Mouse (Mus musculus): ENCODE data around the gene Adamts13. TPM values are rescaled to one million over a fixed set of nuclear protein-coding genes. Genes with fewer than 3 reads are reported as not detected.

Adamts13 gene
- polyA plus RNA-seq, 1 experiment from 2014 or later, result not detected

DNA sequence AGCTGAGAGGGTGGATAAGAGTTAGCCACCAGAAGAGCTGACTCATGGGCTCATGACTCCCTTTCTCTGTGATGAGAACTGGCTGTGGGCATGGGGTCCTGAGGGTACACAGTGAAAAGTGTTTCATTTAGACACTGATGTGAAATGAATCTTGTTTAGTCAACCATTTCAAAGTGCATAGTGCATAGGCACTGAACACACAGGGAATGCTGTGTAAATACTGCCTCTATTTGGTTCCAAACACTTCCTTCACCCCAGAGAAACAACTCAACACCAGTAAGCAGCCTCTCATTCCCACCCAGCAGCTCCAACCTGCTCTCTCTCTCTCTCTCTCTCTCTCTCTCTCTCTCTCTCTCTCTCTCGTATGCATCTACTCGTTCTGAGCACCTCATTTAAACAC lies 11.0 kb downstream of the Adamts13 start:
- Histone ChIP-seq H3K4me2 (no peak overlapping the region), H3K4me3 (no peak overlapping the region), H3K27ac (no peak overlapping the region), H3K27me3 (no peaks in the 10 kb centered on the region), H3K4me1 (no peaks in the 10 kb centered on the region), H3K36me3 (no peaks in the 10 kb centered on the region), H3K9ac (no peak overlapping the region), H3K9me3 (no peaks in the 10 kb centered on the region)
- WGBS, result 69% methylated on average over 2 of the region's 2 CpGs
- ATAC-seq (ENCODE audit: insufficient number of reproducible peaks, low FRiP score, low TSS enrichment, low read depth), result no peak

DNA sequence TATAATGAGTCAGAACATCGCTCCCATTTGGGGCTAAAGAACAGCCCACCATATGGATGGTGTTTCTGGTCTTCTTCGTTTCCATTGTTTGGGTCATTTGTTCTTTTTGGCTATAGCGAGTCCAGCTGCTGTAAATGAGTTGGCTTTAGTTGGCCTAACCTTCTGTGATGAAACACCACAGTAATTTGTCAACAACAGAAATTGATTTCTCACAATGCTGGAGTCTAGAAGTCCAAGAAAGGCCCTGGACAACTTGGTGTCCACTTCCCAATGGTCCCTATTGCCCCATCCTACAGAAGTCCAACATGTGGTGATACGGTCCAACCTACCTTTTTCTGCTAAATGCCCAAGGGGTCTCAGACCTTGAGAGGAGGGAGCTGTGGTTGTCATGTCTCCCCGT lies 11.4 kb downstream of the Adamts13 start:
- WGBS, result 88% methylated on average over 5 of the region's 5 CpGs
- no peak overlapping the region for H3K4me2 ChIP-seq
- no peak overlapping the region for H3K9ac ChIP-seq

DNA sequence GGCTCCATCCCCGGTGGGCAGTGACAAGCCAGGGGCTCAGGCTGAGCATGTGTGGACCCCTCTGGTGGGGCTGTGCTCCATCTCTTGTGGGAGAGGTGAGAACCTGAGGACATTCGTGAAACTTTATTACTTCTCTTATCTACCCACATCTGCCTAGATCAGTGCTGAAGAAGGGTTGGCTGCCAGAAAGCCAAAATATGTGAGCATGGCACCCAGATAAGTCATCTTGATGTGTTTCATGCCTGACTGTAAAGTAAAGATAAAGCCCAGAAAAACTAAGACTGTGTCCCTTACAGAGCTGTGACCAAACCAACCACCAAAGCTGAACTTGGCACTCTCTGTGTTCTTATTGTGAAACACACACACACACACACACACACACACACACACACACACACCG lies 20.7 kb downstream of the Adamts13 start:
- no peak overlapping the region for H3K4me3 ChIP-seq
- H3K4me1 ChIP-seq, result no peaks in the 10 kb centered on the region
- H3K4me2 ChIP-seq, result no peak overlapping the region
- no peak overlapping the region for H3K27ac ChIP-seq
- no peak for ATAC-seq (ENCODE audit: insufficient number of reproducible peaks, low FRiP score, low TSS enrichment, low read depth)
- H3K27me3 ChIP-seq, result no peaks in the 10 kb centered on the region
- no peaks in the 10 kb centered on the region for H3K36me3 ChIP-seq
- H3K9me3 ChIP-seq, result no peaks in the 10 kb centered on the region
- WGBS, result 74% methylated on average over 3 of the region's 3 CpGs
- no peak overlapping the region for H3K9ac ChIP-seq

More for the DNA sequence above, 11.4 kb downstream of the Adamts13 start:
- Histone ChIP-seq H3K36me3 (no peaks in the 10 kb centered on the region), H3K4me3 (no peak overlapping the region), H3K9me3 (no peaks in the 10 kb centered on the region), H3K27ac (no peak overlapping the region), H3K27me3 (no peaks in the 10 kb centered on the region), H3K4me1 (no peaks in the 10 kb centered on the region)
- ATAC-seq (ENCODE audit: insufficient number of reproducible peaks, low FRiP score, low TSS enrichment, low read depth), result no peak

DNA sequence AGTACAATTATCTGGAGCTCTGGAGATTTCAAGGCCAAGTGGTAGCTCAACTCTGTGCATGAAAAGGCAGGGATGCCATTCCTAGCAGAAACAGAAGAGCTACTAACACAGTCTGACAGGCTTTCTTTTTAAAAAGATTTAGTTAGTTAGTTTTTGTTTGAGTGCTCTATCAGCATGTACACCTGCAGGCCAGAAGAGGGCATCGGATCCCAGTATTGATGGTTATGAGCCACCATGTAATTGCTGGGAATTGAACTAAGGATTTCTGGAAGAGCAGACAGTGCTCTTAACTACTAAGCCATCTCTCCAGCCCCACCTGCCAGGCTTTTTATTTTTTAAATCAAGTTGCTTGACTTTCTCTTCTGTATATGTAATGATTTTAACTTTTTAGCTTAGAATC lies 24.3 kb downstream of the Adamts13 start:
- H3K27ac ChIP-seq, result no peak overlapping the region
- 72% methylated on average over 1 of the region's 1 CpGs for WGBS
- H3K4me1 ChIP-seq, result no peaks in the 10 kb centered on the region
- no peaks in the 10 kb centered on the region for H3K9me3 ChIP-seq
- H3K36me3 ChIP-seq, result no peaks in the 10 kb centered on the region
- H3K27me3 ChIP-seq, result no peaks in the 10 kb centered on the region
- no peak overlapping the region for H3K4me2 ChIP-seq
- H3K4me3 ChIP-seq, result no peak overlapping the region
- no peak for ATAC-seq (ENCODE audit: insufficient number of reproducible peaks, low FRiP score, low TSS enrichment, low read depth)
- no peak overlapping the region for H3K9ac ChIP-seq

DNA sequence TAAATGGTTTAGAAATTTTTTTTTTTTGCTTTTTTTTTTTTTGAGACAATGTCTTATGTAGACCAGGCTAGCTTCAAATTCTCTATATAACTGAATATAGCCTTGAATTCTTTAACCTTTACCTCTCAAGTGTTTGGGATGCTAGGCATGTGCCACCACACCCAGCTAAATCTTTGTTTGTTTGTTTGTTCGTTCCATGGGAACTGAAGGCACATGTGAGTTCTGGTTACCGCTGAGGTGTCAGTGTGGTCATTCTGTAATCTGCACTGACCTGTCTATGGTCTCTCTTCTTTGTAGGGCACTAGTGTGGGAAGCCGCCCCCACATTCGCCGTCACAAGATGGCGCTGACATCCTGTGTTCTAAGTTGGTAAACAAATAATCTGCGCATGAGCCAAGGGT lies 24.8 kb downstream of the Adamts13 start:
- 86% methylated on average over 7 of the region's 7 CpGs for WGBS
- H3K4me3 ChIP-seq, result no peak overlapping the region
- H3K27me3 ChIP-seq, result no peaks in the 10 kb centered on the region
- H3K4me1 ChIP-seq, result no peaks in the 10 kb centered on the region
- H3K9ac ChIP-seq, result no peak overlapping the region
- H3K36me3 ChIP-seq, result no peaks in the 10 kb centered on the region
- no peak overlapping the region for H3K4me2 ChIP-seq
- H3K27ac ChIP-seq, result no peak overlapping the region
- no peaks in the 10 kb centered on the region for H3K9me3 ChIP-seq
- ATAC-seq (ENCODE audit: insufficient number of reproducible peaks, low FRiP score, low TSS enrichment, low read depth), result no peak

DNA sequence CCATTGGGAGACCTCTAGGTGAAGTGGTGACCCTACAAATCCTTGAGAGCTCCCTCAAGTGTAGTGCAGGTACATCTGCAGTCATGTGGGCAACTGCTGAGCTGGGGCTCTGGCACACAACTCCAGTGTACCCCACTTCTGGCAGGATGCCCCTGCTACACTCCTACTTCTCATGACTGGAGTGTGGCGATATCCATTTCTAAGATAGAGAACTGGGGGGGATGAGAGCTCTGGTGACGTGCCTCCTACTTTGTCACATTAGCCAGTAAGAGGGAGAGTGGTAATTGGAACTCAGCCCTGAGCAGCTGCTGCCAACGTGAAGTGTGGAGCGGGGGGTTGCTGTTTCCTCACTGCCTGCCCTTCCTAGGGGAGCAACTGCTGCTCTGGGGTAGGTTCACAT lies 33.0 kb downstream of the Adamts13 start:
- H3K36me3 ChIP-seq, result no peaks in the 10 kb centered on the region
- no peak for ATAC-seq (ENCODE audit: insufficient number of reproducible peaks, low FRiP score, low TSS enrichment, low read depth)
- no peaks in the 10 kb centered on the region for H3K9me3 ChIP-seq
- no peak overlapping the region for H3K4me2 ChIP-seq
- no peak overlapping the region for H3K9ac ChIP-seq
- no peak overlapping the region for H3K27ac ChIP-seq
- H3K27me3 ChIP-seq, result no peaks in the 10 kb centered on the region
- H3K4me3 ChIP-seq, result no peak overlapping the region
- H3K4me1 ChIP-seq, result peaks cover 17% of the 10 kb centered on the region
- WGBS, result 64% methylated on average over 4 of the region's 4 CpGs

DNA sequence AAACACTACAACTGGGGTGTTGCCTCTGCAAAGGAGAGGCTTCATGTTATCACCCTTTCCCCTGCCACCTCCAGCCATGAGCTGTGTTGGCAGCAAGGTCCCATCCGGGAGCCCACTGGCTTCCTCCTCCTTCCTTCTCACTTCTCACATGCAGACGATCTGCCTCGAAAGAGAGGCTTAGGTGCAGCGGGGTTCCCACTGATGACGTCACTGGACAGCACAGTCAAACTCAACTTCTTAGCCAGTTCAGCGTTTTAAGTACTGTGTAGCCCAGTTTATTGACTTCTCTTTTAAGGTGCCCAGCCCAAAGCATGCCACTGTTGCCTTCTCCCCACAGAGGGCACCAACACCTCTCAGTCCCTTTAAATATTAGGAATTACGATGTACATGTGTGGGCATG lies 34.5 kb downstream of the Adamts13 start:
- no peak overlapping the region for H3K27ac ChIP-seq
- no peak overlapping the region for H3K9ac ChIP-seq
- 61% methylated on average over 7 of the region's 7 CpGs for WGBS
- no peaks in the 10 kb centered on the region for H3K27me3 ChIP-seq
- H3K4me2 ChIP-seq, result no peak overlapping the region
- H3K4me3 ChIP-seq, result no peak overlapping the region
- H3K36me3 ChIP-seq, result no peaks in the 10 kb centered on the region
- no peak for ATAC-seq (ENCODE audit: insufficient number of reproducible peaks, low FRiP score, low TSS enrichment, low read depth)
- H3K4me1 ChIP-seq, result peaks cover 23% of the 10 kb centered on the region
- H3K9me3 ChIP-seq, result no peaks in the 10 kb centered on the region

DNA sequence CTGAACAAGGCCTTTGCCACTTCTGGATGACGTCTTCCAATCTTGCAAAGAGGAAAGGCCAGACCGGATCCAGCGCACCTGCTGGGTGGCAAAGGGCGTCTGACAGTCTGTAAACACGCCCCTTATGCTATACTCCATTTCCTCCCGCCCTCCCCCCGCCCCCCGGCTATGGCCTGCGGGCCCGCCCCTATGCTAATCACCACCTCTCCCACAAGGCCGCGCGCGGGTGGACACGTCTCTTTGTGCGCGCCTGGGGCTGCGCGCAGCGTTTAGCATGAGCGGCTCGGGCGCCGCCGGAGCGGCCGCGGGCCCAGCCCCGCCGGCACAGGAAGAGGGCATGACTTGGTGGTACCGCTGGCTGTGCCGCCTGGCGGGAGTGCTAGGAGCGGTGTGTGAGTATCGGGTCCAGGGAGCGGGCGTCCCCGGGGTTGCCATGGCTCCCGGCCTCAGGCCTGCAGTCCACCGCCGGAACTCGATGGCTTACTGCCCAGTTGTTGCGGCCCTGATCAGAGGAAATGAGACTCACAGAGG lies 36.6 kb downstream of the Adamts13 start, which contains the start of gene Cacfd1:
Cacfd1 (plus strand) TSS at position 213 of the 531 bp plus-strand sequence.
- H3K4me3 ChIP-seq, result peak within 1 kb of the TSS; percentile 68
- peak; percentile 93 for ATAC-seq (ENCODE audit: insufficient number of reproducible peaks, low FRiP score, low TSS enrichment, low read depth)
- peaks cover 16% of the 10 kb centered on the region for H3K36me3 ChIP-seq
- H3K27ac ChIP-seq, result peak within 1 kb of the TSS; percentile 88
- no peaks in the 10 kb centered on the region for H3K9me3 ChIP-seq
- peaks cover 23% of the 10 kb centered on the region for H3K4me1 ChIP-seq
- H3K9ac ChIP-seq, result peak within 1 kb of the TSS; percentile 89
- WGBS, result 0% methylated on average over 42 of the region's 43 CpGs
- H3K4me2 ChIP-seq, result peak within 1 kb of the TSS; percentile 65
- no peaks in the 10 kb centered on the region for H3K27me3 ChIP-seq

DNA sequence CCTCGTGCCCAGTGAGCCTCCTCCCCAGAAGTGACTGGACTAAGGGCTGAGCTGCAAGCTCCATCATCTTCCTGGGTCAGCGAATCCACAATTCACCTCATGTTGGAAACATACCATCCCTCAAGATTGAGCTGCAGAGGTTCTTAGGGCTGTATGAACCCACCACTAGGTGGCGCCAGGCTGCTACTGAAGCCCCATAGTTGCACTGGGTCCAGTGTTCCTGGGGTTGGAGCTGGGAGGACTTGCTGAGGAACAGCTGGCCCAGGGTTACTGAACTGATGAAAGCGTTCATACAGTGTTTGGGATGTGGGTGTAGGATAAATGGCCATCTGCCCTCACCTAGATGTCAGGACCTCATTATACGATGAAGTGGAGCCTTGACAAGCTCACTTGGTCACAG lies 44.6 kb downstream of the Adamts13 start:
- no peak for ATAC-seq (ENCODE audit: insufficient number of reproducible peaks, low FRiP score, low TSS enrichment, low read depth)
- Histone ChIP-seq H3K4me3 (no peak overlapping the region), H3K27ac (no peak overlapping the region), H3K36me3 (peaks cover 72% of the 10 kb centered on the region), H3K9me3 (no peaks in the 10 kb centered on the region), H3K4me2 (no peak overlapping the region), H3K4me1 (no peaks in the 10 kb centered on the region; the same call in 1 of the 2 replicates), H3K9ac (no peak overlapping the region), H3K27me3 (no peaks in the 10 kb centered on the region)
- WGBS, result 57% methylated on average over 5 of the region's 5 CpGs

DNA sequence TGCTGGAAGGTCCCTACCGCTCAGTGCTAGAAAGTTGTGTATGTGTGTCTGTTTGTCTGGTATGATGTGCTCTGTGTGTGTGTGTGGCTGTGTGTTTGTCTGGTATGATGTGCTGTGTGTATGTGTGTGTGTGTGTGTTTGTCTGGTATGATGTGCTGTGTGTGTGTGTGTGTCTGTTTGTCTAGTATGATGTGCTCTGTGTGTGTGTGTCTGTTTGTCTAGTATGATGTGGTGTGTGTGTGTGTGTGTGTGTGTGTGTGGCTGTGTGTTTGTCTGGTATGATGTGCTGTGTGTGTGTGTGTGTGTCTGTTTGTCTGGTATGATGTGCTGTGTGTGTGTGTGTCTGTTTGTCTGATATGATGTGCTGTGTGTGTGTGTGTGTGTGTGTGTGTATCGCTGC lies 46.3 kb downstream of the Adamts13 start:
- 89% methylated on average over 2 of the region's 2 CpGs for WGBS

DNA sequence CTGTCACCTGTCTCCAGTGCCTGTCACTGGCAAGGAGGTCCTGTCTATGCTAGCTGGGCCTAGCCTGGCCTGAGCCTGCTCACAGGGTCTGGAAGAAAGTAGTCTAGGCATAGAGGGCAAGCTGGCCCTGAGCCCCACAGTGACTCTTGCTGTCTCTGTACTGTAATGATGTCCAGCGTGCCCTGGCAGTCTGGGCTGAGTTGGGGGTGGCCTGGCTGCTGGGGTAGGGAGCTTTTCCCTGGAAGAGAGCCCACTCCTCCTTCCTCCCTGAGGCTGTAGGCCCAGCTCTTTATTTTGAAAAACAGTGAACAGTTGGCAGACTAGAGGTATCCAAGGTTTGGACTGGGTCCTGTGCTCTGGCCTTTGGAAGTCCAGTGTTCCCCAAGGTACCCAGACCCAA lies 47.9 kb downstream of the Adamts13 start:
- H3K27ac ChIP-seq, result no peak overlapping the region
- no peaks in the 10 kb centered on the region; the same call in 1 of the 2 replicates for H3K4me1 ChIP-seq
- H3K4me3 ChIP-seq, result no peak overlapping the region
- no peaks in the 10 kb centered on the region for H3K27me3 ChIP-seq
- H3K9ac ChIP-seq, result no peak overlapping the region
- no peak overlapping the region for H3K4me2 ChIP-seq
- H3K36me3 ChIP-seq, result peaks cover 43% of the 10 kb centered on the region
- ATAC-seq (ENCODE audit: insufficient number of reproducible peaks, low FRiP score, low TSS enrichment, low read depth), result no peak
- H3K9me3 ChIP-seq, result no peaks in the 10 kb centered on the region
- WGBS, result 81% methylated on average over 1 of the region's 1 CpGs

More for the DNA sequence above, 46.3 kb downstream of the Adamts13 start:
- no peak overlapping the region for H3K27ac ChIP-seq
- H3K27me3 ChIP-seq, result no peaks in the 10 kb centered on the region
- no peak overlapping the region for H3K9ac ChIP-seq
- H3K4me2 ChIP-seq, result no peak overlapping the region
- peaks cover 59% of the 10 kb centered on the region for H3K36me3 ChIP-seq
- no peaks in the 10 kb centered on the region; the same call in 1 of the 2 replicates for H3K4me1 ChIP-seq
- no peak for ATAC-seq (ENCODE audit: insufficient number of reproducible peaks, low FRiP score, low TSS enrichment, low read depth)
- H3K9me3 ChIP-seq, result no peaks in the 10 kb centered on the region
- H3K4me3 ChIP-seq, result no peak overlapping the region

DNA sequence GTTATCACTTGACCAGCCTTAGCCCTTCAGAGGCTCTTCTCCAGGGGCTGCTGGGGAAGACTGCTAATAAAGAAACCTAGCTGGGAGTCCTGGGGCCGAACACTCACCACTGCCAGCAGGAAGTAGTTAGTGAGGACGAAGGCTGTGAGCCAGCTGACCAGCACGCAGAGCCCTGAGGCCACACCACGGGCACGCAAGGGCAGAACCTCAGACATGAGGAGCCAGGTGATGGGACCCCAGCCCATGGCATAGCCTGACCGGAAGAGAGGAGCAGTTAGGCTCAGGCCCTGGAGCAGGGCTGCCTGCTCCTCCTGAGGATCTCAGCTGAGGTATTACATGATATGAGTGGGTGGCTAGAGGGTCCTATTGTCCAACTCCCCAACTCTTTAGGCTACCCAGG lies 49.4 kb downstream of the Adamts13 start:
- 46% methylated on average over 6 of the region's 6 CpGs for WGBS
- Histone ChIP-seq H3K27me3 (no peaks in the 10 kb centered on the region), H3K9ac (no peak overlapping the region), H3K4me3 (no peak overlapping the region), H3K36me3 (peaks cover 28% of the 10 kb centered on the region), H3K9me3 (no peaks in the 10 kb centered on the region), H3K4me1 (peaks cover 2% of the 10 kb centered on the region), H3K4me2 (no peak overlapping the region), H3K27ac (no peak overlapping the region)
- no peak for ATAC-seq (ENCODE audit: insufficient number of reproducible peaks, low FRiP score, low TSS enrichment, low read depth)

DNA sequence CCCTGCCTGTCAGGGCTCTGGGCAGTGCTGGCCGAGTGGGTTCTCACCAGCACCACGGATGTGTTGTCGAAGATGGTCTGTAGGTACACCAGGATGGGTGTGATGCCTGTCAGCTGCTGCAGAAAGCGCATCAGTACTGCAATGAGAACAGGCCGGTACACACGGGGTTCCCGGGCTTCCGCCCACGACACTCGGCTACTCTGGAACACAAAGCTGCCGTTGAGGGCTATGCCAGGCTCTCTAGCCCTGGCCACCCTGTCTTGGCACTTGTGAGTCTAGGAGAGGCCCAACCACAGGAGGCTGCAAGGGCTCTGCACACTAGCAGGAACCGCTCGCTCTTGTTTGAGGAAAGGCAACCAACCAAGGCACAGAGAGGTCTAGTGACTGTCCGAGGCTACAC lies 50.9 kb downstream of the Adamts13 start:
- no peak overlapping the region for H3K27ac ChIP-seq
- H3K9me3 ChIP-seq, result no peaks in the 10 kb centered on the region
- H3K9ac ChIP-seq, result no peak overlapping the region
- ATAC-seq (ENCODE audit: insufficient number of reproducible peaks, low FRiP score, low TSS enrichment, low read depth), result no peak
- H3K4me2 ChIP-seq, result no peak overlapping the region
- 86% methylated on average over 14 of the region's 14 CpGs for WGBS
- peaks cover 8% of the 10 kb centered on the region for H3K4me1 ChIP-seq
- H3K27me3 ChIP-seq, result peaks cover 3% of the 10 kb centered on the region; the same call in 1 of the 2 replicates
- H3K36me3 ChIP-seq, result peaks cover 13% of the 10 kb centered on the region
- H3K4me3 ChIP-seq, result no peak overlapping the region
